Mouse (Mus musculus): ENCODE measurements around the gene Clcn6. TPM values are rescaled to one million over a fixed set of nuclear protein-coding genes. Genes with fewer than 3 reads are reported as not detected.

The Clcn6 gene
- polyA plus RNA-seq, 1 experiment: 0.11 TPM

DNA sequence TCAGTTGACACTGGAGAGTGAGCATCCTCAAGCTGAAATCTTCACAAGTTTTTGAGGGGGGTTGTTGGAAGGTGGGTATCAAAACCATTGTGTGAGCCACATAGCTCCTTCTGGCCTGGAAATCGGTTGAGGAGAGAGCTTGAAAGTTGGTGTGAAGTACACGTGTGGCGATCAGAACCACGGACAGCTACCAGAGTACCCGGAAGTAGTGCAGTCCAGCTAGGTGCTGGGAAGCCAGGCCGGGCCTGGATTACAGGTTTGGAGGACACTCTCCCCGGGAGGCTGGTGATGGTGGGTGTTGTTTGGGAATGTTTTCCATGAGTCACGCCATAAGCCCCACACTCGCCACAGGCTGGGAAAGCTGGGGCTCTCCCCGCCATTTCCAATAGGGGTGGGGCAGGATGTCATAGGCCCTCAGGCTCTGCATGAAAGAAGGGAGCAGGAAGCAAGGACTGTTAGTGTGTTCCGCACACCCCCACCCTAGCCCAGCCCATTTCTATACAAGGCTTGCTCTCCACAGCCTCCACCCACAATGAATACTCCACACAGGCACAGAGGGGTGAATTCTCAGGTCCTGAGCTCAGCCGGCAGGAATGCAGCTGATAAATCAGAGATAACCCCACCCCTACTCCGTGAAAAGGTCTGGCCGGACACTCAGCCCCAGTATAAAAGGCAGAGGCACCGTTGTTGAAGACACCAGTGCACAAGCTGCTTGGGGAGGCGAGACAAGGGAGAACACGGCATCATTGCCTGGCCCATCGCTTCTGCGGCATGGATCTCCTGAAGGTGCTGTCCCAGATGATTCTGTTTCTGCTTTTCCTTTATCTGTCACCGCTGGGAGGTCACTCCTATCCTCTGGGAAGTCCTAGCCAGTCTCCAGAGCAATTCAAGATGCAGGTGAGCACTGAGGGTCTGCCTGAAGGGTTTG, 53.2 kb downstream of the Clcn6 start, which contains the start of gene Nppb:
Gene Nppb (plus strand): TSS at position 584 of the 928 bp plus-strand sequence.
- H3K9me3 ChIP-seq (ENCODE audit: control insufficient read depth, low read length): no peaks in the 10 kb centered on the region
- no peaks in the 10 kb centered on the region for H3K27me3 ChIP-seq (ENCODE audit: control insufficient read depth)
- H3K4me1 ChIP-seq (ENCODE audit: control insufficient read depth): no peaks in the 10 kb centered on the region
- H3K4me3 ChIP-seq (replicated peaks): no peak within 1 kb of the TSS
- no peaks in the 10 kb centered on the region for H3K36me3 ChIP-seq (ENCODE audit: control insufficient read depth)
- TF ChIP-seq GATA1 (IDR thresholded peaks at IDR 0.05; ENCODE audit: low read length) (no peak), TAL1 (IDR thresholded peaks at IDR 0.05; ENCODE audit: low read length) (no peak)

DNA sequence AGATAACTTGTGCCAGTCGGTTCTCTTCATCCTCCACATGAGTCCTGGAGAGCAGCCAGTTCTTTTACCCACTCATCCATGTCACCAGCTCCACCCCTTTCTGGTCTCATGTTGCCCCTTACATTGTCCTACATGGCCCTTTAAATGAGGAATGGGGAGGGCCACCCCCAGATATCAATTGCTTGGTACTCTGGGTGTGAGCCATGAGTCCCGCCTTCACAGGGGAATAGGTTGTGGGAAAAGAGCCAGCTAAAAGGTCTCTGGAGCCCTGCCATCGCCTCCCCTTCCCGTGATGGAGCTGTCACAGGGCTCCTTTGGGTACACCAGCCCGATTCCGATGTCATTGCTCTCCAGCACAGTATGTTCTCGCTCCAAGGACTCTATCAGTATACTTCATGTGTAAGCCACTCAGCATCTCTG, 59.2 kb downstream of the Clcn6 start:
- Histone ChIP-seq H3K4me1 (ENCODE audit: control insufficient read depth) (no peaks in the 10 kb centered on the region; the same call in 1 of the 2 replicates), H3K36me3 (ENCODE audit: control insufficient read depth) (no peaks in the 10 kb centered on the region), H3K9me3 (ENCODE audit: control insufficient read depth, low read length) (0 out of 2 replicates have a peak, but pooled peaks cover 3% of the 10 kb centered on the region), H3K27me3 (ENCODE audit: control insufficient read depth) (no peaks in the 10 kb centered on the region), H3K4me3 (replicated peaks) (no peak overlapping the region)
- TF ChIP-seq GATA1 (IDR thresholded peaks at IDR 0.05; ENCODE audit: low read length): no peak
- TF ChIP-seq TAL1 (IDR thresholded peaks at IDR 0.05; ENCODE audit: low read length): no peak

DNA sequence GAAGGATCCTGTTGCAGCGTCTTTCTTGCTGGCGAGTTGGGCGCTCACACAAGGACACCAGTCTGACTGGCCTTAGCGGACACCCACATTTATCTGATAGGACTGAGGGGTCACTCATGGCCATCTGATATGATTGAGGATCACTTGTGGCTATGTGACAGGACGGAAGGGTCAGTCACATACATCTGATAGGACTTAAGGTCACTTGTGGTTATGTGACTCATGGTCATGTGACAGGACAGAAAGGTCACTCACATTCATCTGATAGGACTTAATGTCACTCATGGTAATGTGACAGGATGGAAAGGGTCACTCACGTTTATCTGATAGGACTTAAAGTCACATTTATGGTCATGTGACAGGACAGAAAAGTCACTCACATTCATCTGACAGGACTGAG, 60.2 kb downstream of the Clcn6 start:
- H3K27me3 ChIP-seq (ENCODE audit: control insufficient read depth): no peaks in the 10 kb centered on the region
- 0 out of 2 replicates have a peak, but pooled peaks cover 3% of the 10 kb centered on the region for H3K9me3 ChIP-seq (ENCODE audit: control insufficient read depth, low read length)
- H3K4me3 ChIP-seq (replicated peaks): no peak overlapping the region
- H3K4me1 ChIP-seq (ENCODE audit: control insufficient read depth): no peaks in the 10 kb centered on the region; the same call in 1 of the 2 replicates
- H3K36me3 ChIP-seq (ENCODE audit: control insufficient read depth): no peaks in the 10 kb centered on the region
- TF ChIP-seq TAL1 (IDR thresholded peaks at IDR 0.05; ENCODE audit: low read length) (no peak), GATA1 (IDR thresholded peaks at IDR 0.05; ENCODE audit: low read length) (no peak)

DNA sequence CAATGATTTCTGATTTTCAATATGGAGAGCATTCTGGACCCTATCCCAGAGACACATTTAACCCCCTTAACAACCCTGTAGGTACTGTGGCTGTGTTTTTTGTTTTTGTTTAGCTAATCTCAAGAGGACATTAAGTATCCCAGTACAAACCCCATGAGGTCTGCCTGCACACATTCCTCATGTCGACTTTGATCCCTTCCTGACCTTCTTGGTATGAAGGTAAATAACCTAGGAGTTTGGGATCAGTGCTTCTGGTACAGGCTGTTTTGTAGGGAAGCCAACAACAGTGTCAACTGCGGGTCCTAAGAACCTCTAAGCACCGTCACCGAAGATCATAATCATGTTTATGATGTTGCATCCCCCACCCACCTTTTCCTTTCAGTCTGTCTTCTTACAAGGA, 60.9 kb downstream of the Clcn6 start:
- Histone ChIP-seq H3K27me3 (ENCODE audit: control insufficient read depth) (no peaks in the 10 kb centered on the region), H3K4me1 (ENCODE audit: control insufficient read depth) (no peaks in the 10 kb centered on the region; the same call in 1 of the 2 replicates), H3K9me3 (ENCODE audit: control insufficient read depth, low read length) (0 out of 2 replicates have a peak, but pooled peaks cover 3% of the 10 kb centered on the region), H3K4me3 (replicated peaks) (no peak overlapping the region), H3K36me3 (ENCODE audit: control insufficient read depth) (no peaks in the 10 kb centered on the region)
- TF ChIP-seq GATA1 (IDR thresholded peaks at IDR 0.05; ENCODE audit: low read length) (no peak), TAL1 (IDR thresholded peaks at IDR 0.05; ENCODE audit: low read length) (no peak)

DNA sequence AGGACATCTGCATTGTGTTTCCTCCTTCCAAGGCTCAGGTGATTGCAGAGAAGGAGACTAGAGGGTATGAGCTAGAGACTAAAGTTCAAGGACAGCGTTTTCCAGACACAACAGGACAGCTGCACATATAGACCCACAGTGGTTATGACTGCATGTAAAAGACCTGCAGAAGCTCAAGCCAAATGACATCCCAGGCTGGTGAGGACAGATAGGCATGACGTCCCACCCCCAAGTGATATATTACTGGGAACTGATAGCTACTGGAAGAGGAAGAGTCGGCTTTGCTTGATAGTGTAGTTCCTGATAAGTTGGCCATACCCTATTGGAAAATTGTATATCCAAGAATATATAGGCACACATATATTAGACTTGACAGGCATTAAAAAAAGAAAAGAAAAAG, 62.4 kb downstream of the Clcn6 start:
- H3K9me3 ChIP-seq (ENCODE audit: control insufficient read depth, low read length): 0 out of 2 replicates have a peak, but pooled peaks cover 3% of the 10 kb centered on the region
- TF ChIP-seq TAL1 (IDR thresholded peaks at IDR 0.05; ENCODE audit: low read length) (no peak), GATA1 (IDR thresholded peaks at IDR 0.05; ENCODE audit: low read length) (no peak)
- no peaks in the 10 kb centered on the region for H3K27me3 ChIP-seq (ENCODE audit: control insufficient read depth)
- no peaks in the 10 kb centered on the region for H3K36me3 ChIP-seq (ENCODE audit: control insufficient read depth)
- no peak overlapping the region for H3K4me3 ChIP-seq (replicated peaks)
- H3K4me1 ChIP-seq (ENCODE audit: control insufficient read depth): no peaks in the 10 kb centered on the region; the same call in 1 of the 2 replicates

DNA sequence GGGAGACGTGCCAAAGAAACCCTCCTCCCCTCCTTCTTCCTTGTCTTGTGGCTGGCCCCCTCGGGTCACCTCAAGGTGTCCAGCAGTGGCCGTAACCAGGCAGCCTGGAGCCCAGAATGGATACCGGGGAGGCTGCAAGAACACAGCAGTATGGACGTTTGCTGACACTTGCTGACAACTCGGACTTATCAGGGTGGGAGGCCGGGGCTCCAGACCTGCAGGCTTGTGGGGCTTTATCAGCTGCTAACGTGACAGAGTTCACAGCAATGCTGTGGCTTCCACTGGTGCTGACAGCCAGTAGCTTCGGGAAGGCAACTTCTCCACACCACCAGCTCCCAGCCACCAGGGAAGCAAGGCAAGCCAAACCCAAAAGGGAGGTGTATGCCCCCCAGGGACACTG, 69.3 kb downstream of the Clcn6 start:
- Histone ChIP-seq H3K4me3 (replicated peaks) (no peak overlapping the region), H3K36me3 (ENCODE audit: control insufficient read depth) (no peaks in the 10 kb centered on the region), H3K4me1 (ENCODE audit: control insufficient read depth) (peaks cover 5% of the 10 kb centered on the region), H3K9me3 (ENCODE audit: control insufficient read depth, low read length) (no peaks in the 10 kb centered on the region), H3K27me3 (ENCODE audit: control insufficient read depth) (no peaks in the 10 kb centered on the region)
- no peak for TF ChIP-seq GATA1 (IDR thresholded peaks at IDR 0.05; ENCODE audit: low read length)
- no peak for TF ChIP-seq TAL1 (IDR thresholded peaks at IDR 0.05; ENCODE audit: low read length)

DNA sequence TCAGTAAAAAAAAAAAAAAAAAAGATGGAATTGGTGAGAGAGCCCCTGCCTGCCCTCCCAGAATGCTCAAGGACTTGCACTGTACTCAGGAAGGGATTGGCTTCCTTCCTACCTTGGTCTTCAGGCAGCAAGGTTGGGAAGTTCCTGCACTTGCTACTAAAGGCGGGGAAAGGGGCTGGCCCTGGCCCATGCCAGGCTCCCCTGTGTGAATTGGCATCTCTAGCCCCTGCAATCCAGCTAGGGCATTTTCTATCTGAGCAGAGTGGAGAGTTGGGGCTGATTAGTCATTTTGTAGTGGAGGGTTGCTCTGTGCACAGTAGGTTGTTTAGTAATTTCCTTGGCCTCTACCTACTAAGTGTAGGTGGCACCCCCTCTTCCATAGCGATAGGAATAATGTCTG, 69.8 kb downstream of the Clcn6 start:
- Histone ChIP-seq H3K4me3 (replicated peaks) (no peak overlapping the region), H3K9me3 (ENCODE audit: control insufficient read depth, low read length) (no peaks in the 10 kb centered on the region), H3K36me3 (ENCODE audit: control insufficient read depth) (no peaks in the 10 kb centered on the region), H3K27me3 (ENCODE audit: control insufficient read depth) (no peaks in the 10 kb centered on the region), H3K4me1 (ENCODE audit: control insufficient read depth) (peaks cover 5% of the 10 kb centered on the region)
- TF ChIP-seq TAL1 (IDR thresholded peaks at IDR 0.05; ENCODE audit: low read length): no peak
- TF ChIP-seq GATA1 (IDR thresholded peaks at IDR 0.05; ENCODE audit: low read length): no peak

DNA sequence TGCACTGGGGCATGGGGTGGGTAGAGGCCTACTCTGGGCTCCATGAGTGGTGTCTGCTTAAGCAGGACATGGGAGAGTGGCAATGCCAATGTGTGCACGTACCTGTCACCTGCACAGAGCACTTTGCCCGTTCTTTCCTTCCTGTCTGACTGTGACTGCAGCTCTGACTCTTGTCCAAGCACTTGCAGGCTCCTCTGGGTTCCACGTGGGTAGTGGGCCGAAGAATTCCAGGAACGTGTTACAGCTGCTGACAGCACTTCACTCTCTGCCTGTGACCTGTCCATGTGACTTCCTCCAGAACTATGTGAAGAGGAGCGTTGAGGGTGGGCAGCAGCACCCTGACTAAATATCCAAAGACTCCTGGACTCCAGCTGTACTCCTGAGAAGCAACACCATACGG, 72.9 kb downstream of the Clcn6 start:
- Histone ChIP-seq H3K9me3 (ENCODE audit: control insufficient read depth, low read length) (no peaks in the 10 kb centered on the region), H3K4me1 (ENCODE audit: control insufficient read depth) (peaks cover 5% of the 10 kb centered on the region), H3K36me3 (ENCODE audit: control insufficient read depth) (no peaks in the 10 kb centered on the region), H3K27me3 (ENCODE audit: control insufficient read depth) (no peaks in the 10 kb centered on the region), H3K4me3 (replicated peaks) (no peak overlapping the region)
- no peak for TF ChIP-seq TAL1 (IDR thresholded peaks at IDR 0.05; ENCODE audit: low read length)
- no peak for TF ChIP-seq GATA1 (IDR thresholded peaks at IDR 0.05; ENCODE audit: low read length)

DNA sequence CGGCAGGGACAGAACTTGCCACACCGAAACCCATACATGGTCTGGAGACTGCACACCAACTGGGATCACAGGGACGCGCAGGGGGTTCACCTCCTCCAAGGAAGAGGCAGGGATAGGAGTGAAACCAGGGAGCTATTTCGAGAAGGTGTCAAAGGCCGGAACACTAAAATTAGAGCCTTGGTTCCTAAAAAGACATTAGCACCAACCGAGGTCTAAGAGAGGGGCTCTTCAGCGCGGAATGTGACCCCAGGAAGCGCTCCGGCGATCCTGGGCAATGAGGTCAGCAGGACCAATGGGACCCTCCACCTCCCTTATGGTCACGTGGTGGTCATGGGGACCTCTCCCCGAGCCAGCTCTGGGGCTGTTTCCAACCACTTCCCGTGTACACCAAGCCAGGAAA, 75.0 kb downstream of the Clcn6 start:
- Histone ChIP-seq H3K27me3 (ENCODE audit: control insufficient read depth) (no peaks in the 10 kb centered on the region), H3K9me3 (ENCODE audit: control insufficient read depth, low read length) (no peaks in the 10 kb centered on the region), H3K4me3 (replicated peaks) (no peak overlapping the region), H3K36me3 (ENCODE audit: control insufficient read depth) (no peaks in the 10 kb centered on the region), H3K4me1 (ENCODE audit: control insufficient read depth) (no peaks in the 10 kb centered on the region)
- TF ChIP-seq TAL1 (IDR thresholded peaks at IDR 0.05; ENCODE audit: low read length): no peak
- TF ChIP-seq GATA1 (IDR thresholded peaks at IDR 0.05; ENCODE audit: low read length): no peak

Data from erythroblast, embryonic 14.5 days (primary cell).